Mouse (Mus musculus): ENCODE results near the gene Rpl23a. TPM values are rescaled to one million over a fixed set of nuclear protein-coding genes. Genes with fewer than 3 reads are reported as not detected.

The Rpl23a gene
- total RNA-seq (2023) = 1,000 to 10,000 TPM in 1 of 2 experiments, 100 to 1,000 TPM in 1; 959 to 1,073 TPM

GRCm38 (mm10) chr11:78182961-78183844 is at the start of gene Rpl23a:
TSS of gene Rpl23a (minus strand) at chr11:78183584.

GRCm38 (mm10) chr11:78193113-78193512 is 9.7 kb upstream of the Rpl23a start, which contains the start of gene Proca1:
TSS of gene Proca1 (plus strand) at chr11:78193392.

DNA sequence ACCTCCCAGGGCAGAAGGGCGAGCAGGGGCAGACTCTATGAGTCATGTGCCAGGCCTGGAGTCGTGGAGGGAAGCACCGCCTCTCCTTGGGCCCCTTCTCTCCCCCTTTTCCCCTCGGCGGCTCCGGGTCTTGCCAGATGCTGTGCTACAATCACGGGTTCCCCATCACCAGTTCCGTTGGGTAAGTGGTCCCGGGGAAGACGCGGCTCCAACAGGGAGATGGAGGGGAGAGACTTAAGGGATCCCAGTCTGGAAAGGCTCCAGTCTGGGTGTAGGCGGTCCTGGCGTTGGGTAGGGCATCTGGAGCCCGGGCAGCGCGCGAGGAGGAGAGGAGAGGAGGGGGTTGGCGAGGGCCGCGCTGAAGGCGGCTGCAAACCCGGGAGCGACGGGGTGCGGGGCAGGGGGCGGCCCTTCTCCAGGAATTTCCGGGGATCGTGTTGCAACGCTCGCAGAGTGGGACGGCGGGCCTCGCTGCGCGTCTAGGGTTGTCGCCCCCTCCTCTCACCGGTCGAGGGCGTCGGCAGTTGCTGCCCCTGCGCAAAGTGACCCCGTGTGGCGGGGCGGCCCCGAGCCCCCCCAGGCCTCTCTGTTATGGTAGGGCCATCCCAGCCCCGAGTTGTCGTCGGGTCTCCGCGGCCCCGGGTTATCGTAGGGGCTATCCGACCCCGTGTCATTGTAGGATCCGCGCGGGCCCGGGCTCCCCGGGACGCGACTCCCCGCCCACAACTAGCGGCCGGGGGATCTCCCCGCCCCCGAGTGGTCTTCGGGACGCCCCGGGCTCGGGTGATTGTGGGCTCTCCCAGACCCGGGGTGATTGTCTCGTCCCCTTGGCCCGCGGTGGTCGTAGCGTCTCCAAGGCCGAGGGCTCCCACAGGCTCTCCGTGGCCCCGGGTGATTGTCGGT is 5.2 kb upstream of the Rpl23a start, which contains the start of gene Rab34:
Gene Rab34, plus strand, starts transcription at position 100 of the 903 bp plus-strand sequence.

DNA sequence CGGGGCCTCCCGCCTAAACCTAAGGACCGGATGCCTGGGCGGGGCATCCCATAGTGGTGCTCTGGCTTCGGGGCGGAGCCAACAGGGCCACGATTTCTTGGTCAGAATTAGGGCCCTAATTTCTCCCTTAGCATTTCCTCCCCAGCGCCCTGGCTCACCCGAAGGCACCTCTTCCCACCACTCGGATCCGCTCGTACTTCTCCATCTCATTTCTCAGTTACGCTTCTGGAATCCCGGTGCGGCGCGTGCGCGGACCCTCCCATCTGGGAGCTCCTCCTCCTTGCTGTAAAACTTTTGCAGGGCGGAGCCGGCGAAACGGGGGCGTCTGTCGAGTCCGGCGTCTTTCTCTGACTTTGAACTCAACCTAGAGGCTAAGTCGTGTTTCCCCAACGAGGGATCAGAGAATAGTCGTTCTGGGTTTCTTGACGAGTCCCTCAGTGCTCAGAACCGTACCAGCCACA is 7.0 kb downstream of the Rpl23a start, which contains the start of the genes Nek8 and Tlcd1:
Gene Nek8, minus strand, starts transcription at position 274 of the 461 bp plus-strand sequence.
Gene Tlcd1, plus strand, starts transcription at position 310 of the 461 bp plus-strand sequence.

GRCm38 (mm10) chr11:78164924-78165760 is 18.2 kb downstream of the Rpl23a start, which contains the start of gene Traf4:
TSS of gene Traf4 (minus strand) at chr11:78165589.

Other genes with a start within 250 kb of the Rpl23a start
- gene Phf12, start 200.8 kb downstream of the Rpl23a start, total RNA-seq (2023) = 10 to 100 TPM; 87.8 to 88.6 TPM
- 1 to 10 TPM; 2.3 to 2.5 TPM for gene Dhrs13, start 151.3 kb downstream of the Rpl23a start, total RNA-seq (2023)
- 100 to 1,000 TPM; 132 to 147 TPM for gene Flot2, start 145.7 kb downstream of the Rpl23a start, total RNA-seq (2023)
- gene Eral1, start 103.2 kb downstream of the Rpl23a start, total RNA-seq (2023) = 10 to 100 TPM; 15.0 to 15.1 TPM
- 10 to 100 TPM; 44.3 to 50.4 TPM for gene Fam222b, start 88.9 kb downstream of the Rpl23a start, total RNA-seq (2023)
- 1 to 10 TPM; 2.7 to 6.1 TPM for gene Traf4, start 18.0 kb downstream of the Rpl23a start, total RNA-seq (2023)
- 1 to 10 TPM; 3.0 to 5.9 TPM for gene Nek8, start 6.9 kb downstream of the Rpl23a start, total RNA-seq (2023)
- gene Tlcd1, start 6.9 kb downstream of the Rpl23a start, total RNA-seq (2023) = 1 to 10 TPM; 5.3 to 8.4 TPM
- 1 to 10 TPM in 1 of 2 experiments, under 1 TPM in 1; 1.00 to 1.3 TPM for gene Rab34, start 4.8 kb upstream of the Rpl23a start, total RNA-seq (2023)
- gene Proca1, start 9.8 kb upstream of the Rpl23a start, total RNA-seq (2023) = 1 to 10 TPM; 1.6 to 1.7 TPM
- 10 to 100 TPM; 40.4 to 41.5 TPM for gene Sdf2, start 62.2 kb upstream of the Rpl23a start, total RNA-seq (2023)
- gene Supt6, start 62.4 kb upstream of the Rpl23a start, total RNA-seq (2023) = 10 to 100 TPM; 42.0 to 45.1 TPM
- gene 2610507B11Rik, start 78.2 kb upstream of the Rpl23a start, total RNA-seq (2023) = 10 to 100 TPM; 58.8 to 60.0 TPM
- gene BC030499, start 107.3 kb upstream of the Rpl23a start, total RNA-seq (2023) = under 1 TPM; 0.22 to 0.49 TPM
- gene Spag5, start 117.9 kb upstream of the Rpl23a start, total RNA-seq (2023) = 10 to 100 TPM; 54.9 to 66.0 TPM
- 1 to 10 TPM; 1.9 to 3.7 TPM for gene Aldoc, start 139.4 kb upstream of the Rpl23a start, total RNA-seq (2023)
- 10 to 100 TPM; 33.9 to 37.9 TPM for gene Pigs, start 144.8 kb upstream of the Rpl23a start, total RNA-seq (2023)
- 100 to 1,000 TPM; 114 to 116 TPM for gene Unc119, start 159.9 kb upstream of the Rpl23a start, total RNA-seq (2023)
- not detected for gene Foxn1, start 203.0 kb upstream of the Rpl23a start, total RNA-seq (2023)
- not detected for gene Slc13a2, start 238.6 kb upstream of the Rpl23a start, total RNA-seq (2023)

Measured in neutrophil, adult 59 days (primary cell).